Mouse (Mus musculus) lung, adult 2 months (tissue): ENCODE data around the gene Txndc8.

Experiments
- CTCF ChIP-seq: fragments of 200-500 bp; IDR thresholded peaks from 2 replicates; pipeline ENCODE4 v1.5.1; 2011; ENCODE audit warnings: mild to moderate bottlenecking, low read length, control low read depth; ENCODE audit not compliant: insufficient read depth
- POLR2A ChIP-seq: fragments of 200-500 bp; IDR thresholded peaks from 2 replicates; pipeline ENCODE4 v1.6.1; 2011; ENCODE audit warnings: low read depth, mild to moderate bottlenecking, control low read depth, low read length, borderline replicate concordance; ENCODE audit errors: extremely low read depth

- TF ChIP-seq POLR2A (no peak), CTCF (no peak)
Observed at GRCm38 (mm10) chr4:57957200-57958085, 51.5 kb downstream of the Txndc8 start.
